Mouse (Mus musculus) C2C12 (cell line): ENCODE results near the gene Tor3a.

Experiments
- CTCF ChIP-seq: IDR thresholded peaks from one replicate; pipeline ENCODE4 v1.5.1; 2011; ENCODE audit not compliant: control insufficient read depth, insufficient read depth, insufficient read length
- MAX ChIP-seq: IDR thresholded peaks from one replicate; pipeline ENCODE4 v1.6.1; 2011; ENCODE audit warnings: mild to moderate bottlenecking, control low read depth

- no peak for TF ChIP-seq CTCF
- no peak for TF ChIP-seq MAX
Observed at GRCm38 (mm10) chr1:156605094-156605866, 68.9 kb downstream of the Tor3a start.
